Mouse (Mus musculus) embryonic facial prominence, embryonic 11.5 days (tissue): ENCODE measurements at regions not wholly inside any gene's neighbourhood (a gene's known extent, or its start where the extent isn't known, plus 50 kb on each side); places are given as distances from the start of the nearest gene placed in this dataset.
A peak's percentile ranks its signal among the peaks of the same experiment; 100 is the strongest.
"Not testable (repeated sequence)": the region's sequence is repeated elsewhere in the genome, so short reads cannot be mapped to it uniquely, and the experiment has no call there.

Source experiments
- ATAC-seq: fragments of 200-750 bp; cut with Nextera tagmentation; replicated peaks from 2 replicates; pipeline ENCODE4 v1.8.0; 2017; ENCODE audit warnings: low read depth; ENCODE audit not compliant: insufficient number of reproducible peaks, low FRiP score, low TSS enrichment
- DNase-seq: peaks from one replicate; pipeline ENCODE4 v3.0.0-alpha.2; 2015; ENCODE audit warnings: low spot score
- H3K27ac ChIP-seq: fragments of 300-500 bp; sonication (generic); replicated peaks from 2 replicates; pipeline ENCODE4 v1.5.1; 2014; ENCODE audit warnings: mild to moderate bottlenecking, low read depth, low read length, control low read depth
- H3K27me3 ChIP-seq: fragments of 300-500 bp; sonication (generic); 2 replicates; pipeline ENCODE4 v1.6.1; 2014; ENCODE audit warnings: mild to moderate bottlenecking, low read length, moderate library complexity, mixed read lengths; ENCODE audit not compliant: control insufficient read depth, insufficient read depth
- H3K36me3 ChIP-seq: fragments of 300-500 bp; sonication (generic); replicated peaks from 2 replicates; pipeline ENCODE4 v1.6.1; 2014; ENCODE audit warnings: low read depth, mild to moderate bottlenecking, low read length, moderate library complexity, mixed read lengths; ENCODE audit not compliant: control insufficient read depth, insufficient read depth
- H3K4me1 ChIP-seq: fragments of 300-500 bp; sonication (generic); 2 replicates; pipeline ENCODE4 v1.6.1; 2014; ENCODE audit warnings: low read length, mixed read lengths; ENCODE audit not compliant: control insufficient read depth, insufficient read depth
- H3K4me2 ChIP-seq: fragments of 300-500 bp; sonication (generic); 2 replicates; pipeline ENCODE4 v1.6.1; 2014; ENCODE audit warnings: low read depth, mild to moderate bottlenecking, control low read depth, low read length, moderate library complexity
- H3K4me3 ChIP-seq: fragments of 300-500 bp; sonication (generic); 2 replicates; pipeline ENCODE4 v1.5.1; 2014; ENCODE audit warnings: low read depth, low read length, control low read depth
- H3K9ac ChIP-seq: fragments of 300-500 bp; sonication (generic); replicated peaks from 2 replicates; pipeline ENCODE4 v1.6.1; 2014; ENCODE audit warnings: mild to moderate bottlenecking, control low read depth, low read length
- H3K9me3 ChIP-seq: fragments of 300-500 bp; sonication (generic); replicated peaks from 2 replicates; pipeline ENCODE4 v1.6.1; 2016; ENCODE audit warnings: mild to moderate bottlenecking, low read length, inconsistent platforms, mixed read lengths; ENCODE audit not compliant: control insufficient read depth
- WGBS: fragments of 180-500 bp; shearing (Covaris S2); extraction: QIAGEN DNeasy Blood & Tissue Kit; methylation state at CpG from one replicate; pipeline ENCODE4 v1.1.7; 2014; 5-methylcytosine and 5-hydroxymethylcytosine counted together

GRCm38 (mm10) chr12:119527760-119528159 lies 213.7 kb downstream of the Macc1 start:
- Histone ChIP-seq H3K27ac (no peak overlapping the region), H3K9ac (no peak overlapping the region), H3K4me1 (no peaks in the 10 kb centered on the region), H3K4me3 (no peak overlapping the region), H3K36me3 (no peaks in the 10 kb centered on the region), H3K9me3 (no peaks in the 10 kb centered on the region), H3K27me3 (no peaks in the 10 kb centered on the region), H3K4me2 (no peak overlapping the region)
- WGBS, result 77% methylated on average over 2 of the region's 2 CpGs
- no peak for DNase-seq
- 0 out of 2 replicates have a peak, but pooled peaks have one; percentile 32 for ATAC-seq

GRCm38 (mm10) chr12:119548376-119548775 lies 234.3 kb downstream of the Macc1 start:
- not testable (repeated sequence) for H3K27me3 ChIP-seq, H3K4me2 ChIP-seq, H3K36me3 ChIP-seq, H3K27ac ChIP-seq, H3K9me3 ChIP-seq, H3K4me3 ChIP-seq, DNase-seq, H3K4me1 ChIP-seq, H3K9ac ChIP-seq, ATAC-seq
- 85% methylated on average over 2 of the region's 2 CpGs for WGBS

- WGBS, result 44% methylated on average over 3 of the region's 3 CpGs
- no peaks in the 10 kb centered on the region for H3K36me3 ChIP-seq
- H3K4me2 ChIP-seq, result no peak overlapping the region
- H3K27ac ChIP-seq, result no peak overlapping the region
- H3K4me3 ChIP-seq, result no peak overlapping the region
- H3K9me3 ChIP-seq, result no peaks in the 10 kb centered on the region
- DNase-seq, result peak; percentile 1
- H3K4me1 ChIP-seq, result no peaks in the 10 kb centered on the region
- no peak overlapping the region for H3K9ac ChIP-seq
- no peak; the same call in 1 of the 2 replicates for ATAC-seq
- no peaks in the 10 kb centered on the region for H3K27me3 ChIP-seq
Measured at GRCm38 (mm10) chr12:119576690-119577089, 262.6 kb downstream of the Macc1 start.

GRCm38 (mm10) chr12:119577280-119577679 lies 263.2 kb downstream of the Macc1 start:
- Histone ChIP-seq H3K27ac (no peak overlapping the region), H3K9ac (no peak overlapping the region), H3K36me3 (no peaks in the 10 kb centered on the region), H3K27me3 (no peaks in the 10 kb centered on the region), H3K4me2 (no peak overlapping the region), H3K9me3 (no peaks in the 10 kb centered on the region), H3K4me1 (no peaks in the 10 kb centered on the region), H3K4me3 (no peak overlapping the region)
- ATAC-seq, result no peak
- no peak for DNase-seq

- Histone ChIP-seq H3K27me3 (no peaks in the 10 kb centered on the region), H3K4me1 (no peaks in the 10 kb centered on the region), H3K9me3 (no peaks in the 10 kb centered on the region), H3K9ac (no peak overlapping the region), H3K36me3 (no peaks in the 10 kb centered on the region), H3K4me2 (no peak overlapping the region), H3K4me3 (no peak overlapping the region), H3K27ac (no peak overlapping the region)
- no peak for ATAC-seq
- DNase-seq, result no peak
Measured at GRCm38 (mm10) chr12:119601361-119601760, 287.3 kb downstream of the Macc1 start.

GRCm38 (mm10) chr12:119624238-119624637 lies 310.2 kb downstream of the Macc1 start:
- no peaks in the 10 kb centered on the region for H3K27me3 ChIP-seq
- WGBS, result 77% methylated on average over 1 of the region's 1 CpGs
- H3K4me2 ChIP-seq, result no peak overlapping the region
- DNase-seq (no peak), ATAC-seq (no peak)
- H3K9me3 ChIP-seq, result no peaks in the 10 kb centered on the region
- H3K27ac ChIP-seq, result no peak overlapping the region
- no peak overlapping the region for H3K4me3 ChIP-seq
- no peaks in the 10 kb centered on the region for H3K36me3 ChIP-seq
- no peaks in the 10 kb centered on the region for H3K4me1 ChIP-seq
- no peak overlapping the region for H3K9ac ChIP-seq

- Histone ChIP-seq H3K27ac (no peak overlapping the region), H3K36me3 (no peaks in the 10 kb centered on the region), H3K27me3 (no peaks in the 10 kb centered on the region), H3K4me3 (no peak overlapping the region), H3K4me2 (no peak overlapping the region), H3K9ac (no peak overlapping the region), H3K4me1 (no peaks in the 10 kb centered on the region), H3K9me3 (no peaks in the 10 kb centered on the region)
- ATAC-seq (no peak), DNase-seq (no peak)
- 75% methylated on average over 2 of the region's 2 CpGs for WGBS
Measured at GRCm38 (mm10) chr12:119655366-119655765, 290.3 kb upstream of the Tmem196 start.
